Mouse (Mus musculus) gastrocnemius, postnatal 36 days (tissue): ENCODE data around the gene Foxp1. TPM values are rescaled to one million over a fixed set of nuclear protein-coding genes. Genes with fewer than 3 reads are reported as not detected.

Source experiments
- DNase-seq, 2 experiments: peaks; one replicate each; pipeline ENCODE4 v3.0.0; 2022
- intact Hi-C: fragments of 180-260 bp; cut with DNase I; formaldehyde crosslinking; loops from one replicate; pipeline ENCODE4 v1.15.1; 2025
- total RNA-seq, 2 experiments: library from RNA; stranded (reverse); gene quantifications; 2 replicates each; pipeline ENCODE4 v1.2.3; 2021

Gene Foxp1
- total RNA-seq, 2 experiments from 2014 or later: 15.9 to 18.4 TPM

DNA sequence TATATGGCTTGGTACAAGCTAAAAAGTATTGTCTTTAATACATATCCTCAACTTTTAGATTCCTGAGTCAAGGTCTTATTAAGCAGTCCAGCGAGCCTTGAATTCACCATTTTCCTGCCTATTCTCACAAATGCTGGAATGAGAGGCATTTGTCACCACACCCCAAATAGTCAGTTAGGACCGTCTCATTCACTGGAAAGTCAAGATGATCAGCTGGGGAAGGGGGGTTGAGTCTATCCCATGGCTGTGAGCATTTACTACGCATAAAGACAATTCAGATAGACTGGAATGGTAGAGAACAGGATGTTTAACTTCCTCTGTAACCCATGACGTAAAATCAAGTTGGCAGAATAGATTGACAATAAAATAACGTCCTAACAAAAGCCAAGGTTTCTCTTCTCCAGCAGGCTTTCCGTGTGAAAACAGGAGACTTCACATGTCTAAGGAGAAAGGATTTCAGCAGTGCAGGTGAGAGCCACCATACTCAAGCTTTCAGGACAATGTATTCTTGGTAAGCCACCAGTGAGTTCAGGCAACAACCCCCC lies 351.2 kb downstream of the Foxp1 start:
- DNase-seq: no peak
- intact Hi-C loops: no loop called here

- intact Hi-C loops: no loop called here
- DNase-seq: no peak
Measured at GRCm38 (mm10) chr6:99168727-99169126, 353.8 kb downstream of the Foxp1 start.

DNA sequence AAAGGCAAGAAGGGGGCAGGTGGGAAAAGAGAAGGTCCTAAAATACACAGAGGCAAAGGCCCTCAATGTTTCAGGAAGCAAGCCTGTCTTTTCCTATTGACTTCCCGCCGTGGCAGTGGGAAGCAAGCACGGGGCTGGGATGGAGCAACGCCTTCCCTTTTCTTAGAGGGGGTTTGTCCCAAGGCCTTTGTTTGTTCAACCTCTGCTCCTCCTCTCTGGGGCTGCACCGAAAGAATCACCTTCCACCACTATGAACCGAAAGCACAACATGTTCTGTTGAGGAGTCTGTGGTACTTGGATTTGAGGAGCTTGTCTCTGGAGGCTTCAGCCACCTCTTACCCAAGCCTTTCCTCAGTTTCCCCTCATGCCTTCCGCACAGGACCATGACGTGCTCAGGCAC lies 355.5 kb downstream of the Foxp1 start:
- intact Hi-C loops: no loop called here

GRCm38 (mm10) chr6:99166169-99166568 lies 356.4 kb downstream of the Foxp1 start:
- DNase-seq: no peak
- intact Hi-C loops: no loop called here

More for the DNA sequence above, 355.5 kb downstream of the Foxp1 start:
- DNase-seq: no peak

GRCm38 (mm10) chr6:99164760-99165159 lies 357.8 kb downstream of the Foxp1 start:
- intact Hi-C loops: no loop called here
- no peak for DNase-seq

GRCm38 (mm10) chr6:99162716-99163115 lies 359.8 kb downstream of the Foxp1 start:
- intact Hi-C loops: no loop called here
- DNase-seq: no peak

DNA sequence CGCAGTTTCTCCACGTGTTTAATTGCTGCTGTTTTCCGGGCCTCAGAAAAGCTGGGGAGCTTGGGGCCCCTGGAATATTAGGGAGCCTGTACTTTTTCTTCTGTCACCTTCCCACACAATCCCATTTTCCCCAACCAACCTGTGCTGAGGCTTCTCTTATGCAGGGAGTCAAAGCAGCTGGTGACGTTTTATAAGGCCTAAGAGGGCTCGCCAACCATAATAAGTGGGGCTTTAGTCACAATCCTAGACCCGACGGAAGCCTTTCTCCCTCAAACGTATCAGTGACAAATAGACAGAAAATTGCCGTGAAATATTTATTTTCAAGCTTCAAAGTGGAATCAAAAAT lies 362.2 kb downstream of the Foxp1 start:
- no peak for DNase-seq

DNA sequence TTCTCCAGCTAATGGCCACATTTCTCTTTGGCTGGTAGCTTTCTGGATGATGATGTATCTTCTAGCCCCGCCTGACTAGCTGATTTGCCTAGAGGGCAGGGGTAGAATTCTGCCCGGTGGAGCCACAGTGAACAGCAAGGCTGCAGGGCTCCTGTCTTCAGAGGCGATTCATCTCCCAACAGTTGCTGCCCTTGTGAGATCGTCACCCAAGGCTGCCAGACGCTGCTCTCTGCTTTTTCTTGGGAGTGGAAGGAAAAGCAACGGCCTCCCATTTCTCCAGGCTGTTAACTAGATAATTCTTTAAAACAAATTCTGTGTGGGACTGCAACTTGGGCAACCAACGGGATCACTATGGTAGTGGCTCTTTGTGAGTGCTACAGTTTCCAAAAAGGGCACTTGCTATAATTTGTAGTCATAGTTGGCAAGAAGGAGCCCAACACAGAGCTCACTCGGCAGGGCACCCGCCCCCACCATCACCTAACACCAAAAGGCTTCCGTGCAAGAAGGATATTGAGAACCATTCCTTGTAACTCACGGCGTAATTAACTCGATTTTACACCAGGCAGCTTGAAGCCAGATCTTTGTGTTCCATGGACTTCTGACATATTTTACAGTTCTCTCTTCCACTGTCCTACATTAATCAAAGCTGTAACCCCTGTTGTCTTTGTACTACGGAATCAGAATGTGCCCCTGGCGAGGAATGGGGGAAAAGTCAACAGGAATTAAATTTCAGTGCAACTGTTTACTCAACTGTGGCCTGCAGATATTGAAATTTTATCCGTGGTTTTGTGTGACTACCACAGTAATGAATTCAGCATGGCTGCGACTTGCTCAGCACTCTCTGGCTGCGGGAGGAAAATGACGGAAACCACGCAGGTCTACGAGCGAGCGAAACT lies 362.8 kb downstream of the Foxp1 start:
- intact Hi-C loops: no loop called here
- DNase-seq: no peak

More for the DNA sequence above, 362.2 kb downstream of the Foxp1 start:
- intact Hi-C loops: no loop called here

GRCm38 (mm10) chr6:99153682-99154081 lies 368.8 kb downstream of the Foxp1 start:
- intact Hi-C loops: no loop called here
- no peak for DNase-seq

DNA sequence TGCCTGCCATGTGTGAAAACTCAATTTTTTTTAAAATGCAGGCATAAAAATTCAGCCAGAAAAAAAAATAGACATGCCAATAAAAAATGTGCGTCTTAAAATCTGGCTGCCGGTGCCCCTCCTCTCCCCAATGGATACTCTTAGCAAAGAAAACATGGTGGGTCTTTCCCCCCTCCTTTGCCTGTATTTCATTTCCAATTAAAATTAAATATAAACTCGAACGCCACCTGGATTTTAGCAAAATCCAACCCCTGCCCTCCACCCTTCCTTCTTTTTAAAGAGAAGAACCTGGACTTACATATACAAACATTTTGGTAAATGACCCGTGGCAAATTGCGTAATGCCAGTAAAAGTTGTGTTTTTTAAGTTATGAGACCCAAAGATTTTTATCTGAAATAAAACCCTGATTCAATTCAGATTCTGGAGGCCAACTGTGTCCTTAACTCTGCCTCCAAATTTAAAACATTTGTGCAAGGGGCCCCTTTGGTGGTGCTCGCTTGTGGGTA lies 376.1 kb downstream of the Foxp1 start:
- intact Hi-C loops: no loop called here
- DNase-seq: no peak

DNA sequence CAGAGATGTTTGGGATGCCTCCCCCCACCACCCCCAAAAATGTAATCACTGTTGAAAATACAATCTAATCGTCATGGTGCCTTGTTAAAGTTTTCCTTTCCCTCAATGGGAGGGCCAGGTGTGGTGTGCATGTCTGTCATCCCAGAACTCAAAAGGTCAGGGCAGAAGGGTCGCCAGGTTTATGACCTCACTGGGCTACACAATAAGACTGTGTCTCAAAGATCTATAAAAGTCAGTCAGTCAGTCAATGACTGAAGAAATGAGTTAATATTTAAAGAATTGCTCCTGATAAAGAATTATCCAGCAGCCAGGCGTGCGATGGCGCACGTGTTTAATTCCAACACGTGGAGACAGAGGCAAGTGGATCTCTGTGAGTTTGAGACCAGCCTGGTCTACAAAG lies 377.5 kb downstream of the Foxp1 start:
- no peak for DNase-seq
- intact Hi-C loops: no loop called here

DNA sequence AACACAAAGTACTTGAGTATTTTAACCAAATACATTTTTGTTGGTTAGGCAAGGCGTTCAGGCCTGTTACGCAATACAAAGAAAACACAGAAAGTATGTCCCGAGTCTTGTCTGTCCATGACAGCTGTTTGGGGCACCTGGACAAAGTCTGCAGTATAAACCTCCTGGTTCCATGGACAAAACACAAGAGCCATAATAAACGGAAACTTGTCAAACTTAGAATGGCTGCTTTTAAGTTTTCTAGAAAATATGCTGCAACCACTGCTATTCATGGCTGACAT lies 378.8 kb downstream of the Foxp1 start:
- intact Hi-C loops: no loop called here
- no peak for DNase-seq

DNA sequence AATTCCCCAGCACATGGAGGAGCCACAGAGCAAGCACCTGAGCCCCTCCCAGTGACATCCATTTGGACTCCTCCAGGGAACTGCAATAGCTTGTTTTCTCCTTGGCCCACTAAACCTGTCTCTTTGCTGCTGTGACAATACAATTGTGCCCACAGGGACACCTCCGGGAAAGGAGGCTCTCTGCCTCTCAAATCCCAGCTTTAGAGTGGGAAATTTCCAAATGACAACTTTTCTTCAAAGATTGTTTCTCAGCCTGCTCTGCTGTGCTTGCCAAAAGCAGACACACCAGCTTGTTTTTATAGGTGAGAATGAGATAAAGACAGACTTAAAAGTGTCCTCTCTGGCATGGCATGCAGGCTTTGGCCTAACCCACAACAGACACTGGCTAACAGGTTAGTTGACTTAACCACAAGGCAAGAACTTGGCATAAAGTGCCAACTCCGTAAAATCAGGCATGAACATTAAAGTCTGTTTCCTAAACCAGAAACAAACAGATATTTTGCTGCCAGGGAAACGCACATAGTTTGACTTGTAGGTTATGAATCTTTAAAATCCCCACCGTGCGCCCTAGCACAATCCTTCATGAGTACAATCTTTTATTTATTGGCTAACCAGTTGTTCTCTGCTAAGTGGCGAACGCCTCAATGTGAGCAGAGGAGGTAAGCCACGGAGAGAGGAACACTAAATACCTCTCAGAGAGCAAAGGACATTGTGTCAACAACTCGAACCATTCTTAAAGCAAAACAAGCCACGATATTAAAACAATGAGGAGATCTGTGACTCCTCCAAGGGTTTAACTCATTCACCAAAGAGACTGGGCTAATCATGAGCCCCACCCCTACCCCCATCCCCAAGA lies 379.4 kb downstream of the Foxp1 start:
- intact Hi-C loops: no loop called here
- no peak for DNase-seq

DNA sequence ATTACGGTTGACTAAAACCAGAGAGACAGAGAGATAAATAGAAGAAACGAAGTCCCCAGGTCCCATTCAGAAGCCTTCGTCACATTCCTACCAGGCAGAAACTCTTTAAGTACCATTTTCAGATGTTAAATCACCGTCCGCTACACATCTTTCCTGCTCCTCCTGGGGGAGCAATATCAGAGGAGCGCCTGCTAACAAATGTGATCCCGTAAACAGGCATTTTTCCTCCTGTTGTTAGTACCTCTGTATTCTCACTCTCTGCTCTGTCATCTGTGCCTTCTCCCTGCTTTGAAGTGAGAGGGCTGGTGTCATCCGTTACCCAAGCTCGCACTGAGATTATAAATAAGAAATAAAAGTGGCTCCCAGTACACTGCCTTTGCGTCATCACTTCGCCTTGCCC lies 384.5 kb downstream of the Foxp1 start:
- DNase-seq: no peak

GRCm38 (mm10) chr6:99137071-99137470 lies 385.4 kb downstream of the Foxp1 start:
- intact Hi-C loops: no loop called here
- DNase-seq: no peak

More for the DNA sequence above, 384.5 kb downstream of the Foxp1 start:
- intact Hi-C loops: no loop called here

- no peak for DNase-seq
- intact Hi-C loops: no loop called here
Measured at GRCm38 (mm10) chr6:99135938-99136729, 386.4 kb downstream of the Foxp1 start.

GRCm38 (mm10) chr6:99131815-99132214 lies 390.7 kb downstream of the Foxp1 start:
- intact Hi-C loops: no loop called here

GRCm38 (mm10) chr6:99130758-99131410 lies 391.6 kb downstream of the Foxp1 start:
- intact Hi-C loops: no loop called here
- no peak for DNase-seq

More at GRCm38 (mm10) chr6:99131815-99132214, 390.7 kb downstream of the Foxp1 start:
- DNase-seq: no peak

DNA sequence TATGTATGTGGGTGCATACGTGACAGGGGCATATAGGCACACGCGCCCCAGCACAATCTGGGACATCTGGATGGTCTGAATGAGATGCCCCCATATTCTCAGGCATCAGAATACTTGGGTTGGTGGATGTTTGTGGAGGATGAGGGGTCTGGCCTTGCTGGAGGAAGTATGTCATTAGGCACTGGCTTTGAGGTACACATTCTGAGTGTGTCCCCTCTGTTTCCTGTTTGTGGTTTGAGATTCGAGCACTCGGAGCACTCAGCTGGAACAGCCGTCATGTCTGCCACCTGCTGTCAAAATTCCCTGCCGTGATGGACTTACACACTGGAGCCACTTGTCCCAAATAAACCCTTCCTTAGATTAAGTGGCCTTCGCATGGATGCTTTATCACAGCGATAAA lies 395.8 kb downstream of the Foxp1 start:
- no peak for DNase-seq
- intact Hi-C loops: no loop called here
